Mouse (Mus musculus) frontal cortex, postnatal 10 days (tissue): Measurements from ENCODE around the gene Chadl.

ENCODE experiments used
- DNase-seq, 2 experiments: peaks; one replicate each; pipeline ENCODE4 v3.0.0; 2022; ENCODE audit warnings: low spot score in 2 of 2, mixed read lengths in 1 of 2

Chadl gene

DNA sequence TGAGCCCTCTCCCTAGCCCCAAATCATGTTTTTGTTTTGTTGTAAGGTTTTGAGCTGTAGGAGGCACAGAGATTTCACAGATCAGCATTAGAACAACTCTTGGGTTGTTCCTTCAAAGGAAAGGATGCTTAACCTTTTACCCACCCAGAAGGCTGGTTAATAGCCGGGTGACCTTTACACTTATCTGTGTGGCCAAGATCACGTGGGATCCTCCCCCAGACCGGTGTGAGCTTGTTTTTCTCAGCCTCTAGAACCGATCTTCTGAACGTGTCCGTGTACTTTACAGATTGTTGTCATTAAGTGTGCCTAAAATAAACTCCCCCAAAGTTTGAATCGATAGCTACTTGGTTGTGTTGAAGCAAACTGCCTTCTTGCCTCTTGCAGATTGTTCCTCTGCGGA lies 3.5 kb upstream of the Chadl start:
- DNase-seq = no peak

DNA sequence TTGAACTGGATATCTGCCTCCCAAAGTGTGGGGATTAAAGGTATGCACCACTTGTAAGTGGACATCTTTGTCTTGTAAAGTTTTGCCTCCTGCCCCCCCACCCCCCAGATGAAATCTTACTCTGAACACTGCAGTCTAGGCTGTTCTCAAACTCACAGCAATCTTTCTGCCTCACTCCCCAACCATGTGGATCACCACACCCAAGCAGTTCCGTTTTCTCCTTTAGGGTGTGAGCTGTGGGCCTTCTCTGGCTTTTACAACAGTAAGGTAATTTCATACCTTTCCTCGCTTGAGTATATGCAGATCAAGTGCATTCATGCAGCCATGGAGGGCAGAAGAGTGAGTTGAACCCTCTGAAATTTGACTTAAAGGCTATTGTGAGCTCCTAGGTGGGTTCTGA lies 3.1 kb upstream of the Chadl start:
- DNase-seq = no peak

DNA sequence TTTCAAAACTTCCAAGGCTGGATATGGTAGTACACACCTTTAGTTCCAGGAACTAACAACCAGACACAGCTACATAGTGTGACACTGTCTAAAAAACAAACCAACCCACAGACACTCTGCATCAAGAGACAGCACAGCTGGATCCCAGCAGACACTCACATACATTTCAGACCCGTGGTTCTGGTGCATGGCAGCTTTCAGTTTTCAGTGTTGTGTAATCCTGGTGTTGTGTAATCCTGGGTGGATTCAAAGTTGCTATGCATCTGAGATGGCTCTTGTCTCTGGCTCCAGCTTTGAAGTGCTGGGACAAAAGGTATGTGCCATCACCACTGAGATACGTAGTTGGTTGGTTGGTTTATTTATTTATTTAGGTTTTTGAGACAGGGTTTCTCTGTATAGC lies 1.4 kb upstream of the Chadl start:
- no peak for DNase-seq

DNA sequence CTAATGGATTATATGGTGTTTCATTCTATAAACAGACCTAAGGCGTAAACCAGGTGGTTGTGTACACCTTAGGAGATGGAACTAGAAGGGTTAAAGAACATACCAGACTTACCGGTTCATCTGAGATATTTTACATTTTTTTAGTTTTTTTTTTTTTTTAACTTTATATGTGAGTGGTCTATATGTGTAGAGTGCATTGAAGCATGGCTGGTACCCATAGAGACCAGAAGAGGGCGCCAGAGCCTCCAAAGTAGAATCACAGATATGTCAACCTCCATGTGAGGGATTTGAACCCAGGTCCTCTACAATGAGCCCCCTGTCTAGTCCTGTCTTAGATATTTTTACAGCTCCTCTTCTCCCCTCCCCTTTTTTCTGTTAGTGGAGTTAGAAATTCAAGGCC lies 760 bp upstream of the Chadl start:
- no peak for DNase-seq

DNA sequence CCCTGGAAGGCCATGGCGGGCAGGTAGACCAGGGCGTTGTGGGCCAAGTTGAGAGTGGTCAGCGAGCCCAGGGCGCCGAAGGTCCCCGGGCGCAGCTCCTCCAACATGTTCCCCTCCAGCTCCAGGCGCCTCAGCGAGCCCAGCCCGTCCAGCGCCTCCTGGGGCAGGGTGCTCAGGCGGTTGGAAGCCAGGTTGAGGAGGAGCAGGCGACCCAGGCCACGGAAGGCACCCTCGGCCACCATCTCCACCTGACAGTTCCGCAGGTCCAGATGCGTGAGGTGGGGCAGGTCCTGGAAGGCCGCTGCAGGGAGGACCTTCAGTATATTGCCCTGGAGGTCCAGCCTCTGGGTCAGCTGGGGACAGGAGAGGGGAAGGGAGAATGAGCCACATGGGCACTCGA lies 2.2 kb downstream of the Chadl start:
- DNase-seq = no peak

DNA sequence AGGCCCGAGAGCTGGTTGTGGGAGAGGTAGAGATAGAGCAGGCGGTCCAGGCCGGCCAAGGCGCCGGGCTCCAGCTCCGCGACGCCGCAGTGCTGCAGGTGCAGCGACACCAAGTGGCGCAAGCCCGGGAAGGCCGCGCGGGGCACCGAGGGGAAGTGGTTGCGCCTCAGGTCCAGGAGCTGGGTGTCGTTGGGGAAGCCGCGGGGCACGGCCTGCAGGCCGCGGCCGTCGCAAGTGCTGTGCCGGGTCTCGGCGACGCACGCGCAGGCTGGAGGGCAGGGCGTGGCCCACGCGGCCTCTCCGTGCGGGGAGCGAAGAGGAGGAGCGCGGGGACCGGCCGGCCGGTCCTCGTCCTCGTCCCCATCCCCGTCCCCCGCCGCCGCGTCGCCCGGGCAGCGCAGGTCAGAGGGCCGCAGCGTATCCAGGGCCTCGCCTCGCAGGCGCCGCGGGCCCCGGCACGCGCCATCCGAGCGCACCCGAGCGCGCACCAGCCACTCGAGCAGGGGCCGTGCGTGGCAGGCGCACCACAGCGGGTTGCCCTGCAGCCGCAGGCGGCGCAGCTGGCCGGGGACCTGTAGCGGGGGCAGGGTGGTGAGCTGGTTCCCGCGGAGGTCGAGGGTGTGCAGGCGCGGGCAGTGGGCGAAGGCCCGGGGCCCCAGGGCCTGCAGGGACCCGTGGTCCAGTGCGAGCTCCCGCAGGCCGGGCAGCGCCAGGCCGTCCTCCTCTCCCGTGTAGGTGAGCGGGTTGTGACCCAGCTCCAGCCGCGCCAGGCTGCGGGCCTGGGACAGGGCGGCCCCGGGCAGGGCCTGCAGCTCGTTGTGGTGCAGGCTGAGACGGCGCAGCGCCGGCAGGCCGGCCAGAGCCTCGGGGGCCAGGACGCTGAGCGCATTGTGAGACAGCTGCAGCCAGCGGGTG lies 2.9 kb downstream of the Chadl start:
- peak; percentile 56 to 80 for DNase-seq

DNA sequence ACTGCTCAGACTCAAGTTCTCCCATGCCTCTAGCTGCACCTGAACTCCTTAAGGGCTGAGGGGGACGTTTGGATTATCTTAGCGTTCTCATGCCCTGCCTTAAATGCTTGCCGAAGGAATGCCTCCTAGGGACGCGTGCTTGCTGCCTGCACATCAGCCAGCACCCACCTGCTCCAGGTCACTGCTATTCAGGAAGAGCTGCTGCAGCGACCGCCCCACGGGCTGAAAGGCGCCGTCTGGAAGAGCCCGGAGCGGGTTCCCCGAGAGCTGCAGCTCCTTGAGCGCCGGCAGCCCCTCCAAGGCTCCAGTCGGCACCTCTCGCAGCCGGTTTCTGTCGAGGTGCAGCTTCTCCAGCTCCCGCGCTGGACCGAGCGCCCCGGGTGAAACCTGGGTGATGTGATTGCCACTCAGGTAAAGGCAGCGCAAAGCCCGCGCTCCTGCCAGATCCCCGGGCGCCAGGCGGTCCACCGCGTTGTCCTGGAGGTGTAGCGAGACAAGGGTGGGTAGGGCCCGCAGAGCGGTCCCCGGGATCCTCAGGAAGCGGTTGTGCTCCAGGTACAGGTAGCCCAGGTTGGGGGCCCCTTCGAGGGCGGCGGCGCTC lies 3.6 kb downstream of the Chadl start:
- DNase-seq = peak in 1 of 2 experiments; percentile 22

DNA sequence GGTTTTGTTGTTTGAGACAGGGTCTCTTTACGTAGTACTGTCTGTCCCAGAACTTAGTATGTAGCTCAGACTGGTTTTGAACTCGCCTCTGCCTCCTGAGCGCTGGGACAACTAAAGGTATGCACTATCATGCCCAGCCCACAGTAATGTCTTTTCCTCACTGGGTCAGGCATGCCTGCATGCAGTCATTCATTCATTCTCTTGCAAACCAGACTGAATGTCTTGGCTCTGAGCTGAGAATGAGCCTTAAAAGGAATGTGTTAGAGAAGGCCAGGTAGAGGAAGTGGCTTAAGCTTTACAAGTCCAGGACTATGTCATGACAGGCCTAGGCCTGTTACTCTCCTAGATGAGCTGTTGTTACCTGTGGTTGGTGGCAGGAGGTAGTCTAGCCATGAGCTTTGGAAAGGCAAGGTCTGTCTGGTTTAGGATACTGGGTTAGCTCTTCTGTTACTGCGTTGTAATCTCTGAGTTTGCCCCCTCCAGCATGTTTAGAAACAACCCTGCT lies 16.7 kb downstream of the Chadl start:
- DNase-seq = no peak

DNA sequence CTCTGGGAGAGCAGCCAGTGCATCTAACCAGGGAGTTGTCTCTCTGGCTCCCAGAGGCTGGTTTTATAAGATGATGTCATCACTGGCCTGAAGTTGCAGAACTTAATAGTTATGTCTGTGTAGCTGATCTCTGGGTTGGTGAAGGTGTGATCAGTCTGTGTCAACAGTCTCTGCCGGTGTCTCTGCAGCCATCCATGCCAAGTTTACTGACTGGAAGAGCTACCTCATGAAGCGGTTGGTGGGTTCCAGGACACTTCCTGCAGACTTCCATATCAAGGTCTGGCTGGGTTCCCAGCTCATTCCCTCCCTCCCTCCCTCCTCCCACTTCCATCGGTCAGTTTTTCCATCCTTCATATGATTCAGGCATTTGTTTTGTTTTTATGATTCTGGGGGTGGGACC lies 20.4 kb downstream of the Chadl start:
- no peak for DNase-seq

DNA sequence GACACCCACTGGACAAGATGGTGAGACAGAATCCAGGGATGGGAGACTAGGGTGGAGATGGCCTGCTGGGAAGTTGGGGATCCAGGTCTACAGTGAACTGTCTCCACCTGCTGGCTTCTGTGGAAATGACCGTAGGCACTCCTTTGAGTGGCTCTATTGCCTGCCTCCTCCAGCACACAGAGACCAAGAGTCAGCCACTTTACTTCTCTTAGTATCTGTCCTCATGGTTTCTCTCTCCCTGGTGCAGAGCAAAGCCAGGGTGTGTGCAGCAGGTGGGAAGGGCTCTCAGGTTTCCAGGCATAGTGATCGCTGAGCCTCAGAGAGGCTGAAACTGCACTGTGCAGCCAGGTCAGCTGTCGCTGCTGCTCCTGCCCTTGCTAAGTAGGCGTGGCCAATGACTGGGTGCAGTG lies 26.9 kb downstream of the Chadl start:
- no peak for DNase-seq

DNA sequence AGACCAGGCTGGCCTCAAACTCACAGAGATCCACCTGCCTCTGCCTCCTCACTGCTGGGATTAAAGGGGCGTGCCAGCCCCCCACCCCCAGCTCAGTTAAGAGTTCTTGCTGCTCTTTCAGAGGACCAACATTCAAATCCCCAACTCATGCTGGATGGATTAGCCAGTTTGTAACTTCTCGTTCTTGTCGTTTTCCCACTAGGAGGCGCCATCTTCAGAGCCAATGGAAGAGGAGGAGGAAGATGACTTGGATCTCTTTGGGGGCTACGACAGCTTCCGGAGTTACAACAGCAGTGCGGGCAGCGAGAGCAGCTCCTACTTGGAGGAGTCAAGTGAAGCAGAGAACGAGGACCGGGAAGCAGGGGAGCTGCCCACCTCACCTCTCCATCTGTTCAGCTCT lies 30.1 kb downstream of the Chadl start:
- no peak for DNase-seq

DNA sequence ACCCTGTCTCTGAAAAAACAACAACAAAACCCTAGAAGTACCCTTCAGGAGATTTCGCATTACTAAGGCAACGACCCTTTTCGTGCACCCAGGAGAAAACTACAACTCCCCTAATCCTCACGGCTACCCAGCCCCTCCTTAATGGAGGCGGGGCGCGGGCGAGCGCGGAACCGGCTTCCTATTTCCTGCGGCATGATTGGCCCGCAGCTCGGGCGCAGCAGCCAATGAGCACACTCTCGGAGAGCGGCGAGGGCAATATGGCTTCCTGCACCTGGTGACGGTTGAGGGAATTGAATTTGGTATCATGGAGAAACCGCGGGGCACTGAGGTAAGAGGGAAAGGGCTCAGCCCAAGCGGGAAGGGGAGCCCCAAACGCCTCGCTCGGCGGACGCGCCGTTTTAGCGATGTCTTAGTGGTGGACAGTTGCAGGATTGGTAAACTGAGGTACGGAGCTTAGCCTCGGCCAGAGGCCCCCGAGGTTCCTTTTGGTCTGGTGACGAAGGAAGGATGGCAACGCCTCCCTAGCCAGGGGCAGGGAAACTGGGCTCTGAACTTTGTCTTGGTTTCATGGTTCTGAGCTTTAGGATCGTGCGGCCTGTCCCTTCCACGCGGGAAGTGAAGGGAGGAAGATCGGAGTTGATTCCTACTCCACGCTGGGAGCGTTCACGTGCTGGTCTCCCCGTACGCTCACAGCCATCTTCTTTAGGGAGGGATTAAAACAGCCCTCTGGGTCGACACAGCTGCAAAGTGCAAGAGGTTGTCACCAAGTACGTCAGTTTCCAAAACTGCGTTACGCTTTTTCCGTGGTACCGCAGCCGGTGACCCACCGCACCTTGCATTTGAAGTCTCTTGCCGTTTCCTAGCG lies 33.2 kb downstream of the Chadl start, which contains the start of gene L3mbtl2:
Gene L3mbtl2, plus strand, starts transcription at position 193 of the 865 bp plus-strand sequence.
- DNase-seq = peak; percentile 87 to 90

DNA sequence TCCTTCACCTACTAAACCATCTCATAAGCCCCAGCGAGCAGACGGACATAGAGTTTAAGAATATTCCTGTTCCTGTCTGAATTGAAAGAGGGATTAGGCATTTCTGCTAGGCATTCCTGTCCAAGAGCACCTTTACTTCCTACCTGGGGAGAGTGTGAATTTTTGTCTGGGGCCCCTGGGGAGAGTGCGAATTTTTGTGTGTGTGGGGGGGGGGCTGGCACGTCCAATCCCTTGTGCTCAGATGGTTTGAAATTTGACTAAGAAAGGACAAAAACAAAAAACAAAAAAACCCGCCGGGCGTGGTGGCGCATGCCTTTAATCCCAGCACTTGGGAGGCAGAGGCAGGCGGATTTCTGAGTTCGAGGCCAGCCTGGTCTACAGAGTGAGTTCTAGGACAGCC lies 33.8 kb downstream of the Chadl start:
- no peak for DNase-seq

DNA sequence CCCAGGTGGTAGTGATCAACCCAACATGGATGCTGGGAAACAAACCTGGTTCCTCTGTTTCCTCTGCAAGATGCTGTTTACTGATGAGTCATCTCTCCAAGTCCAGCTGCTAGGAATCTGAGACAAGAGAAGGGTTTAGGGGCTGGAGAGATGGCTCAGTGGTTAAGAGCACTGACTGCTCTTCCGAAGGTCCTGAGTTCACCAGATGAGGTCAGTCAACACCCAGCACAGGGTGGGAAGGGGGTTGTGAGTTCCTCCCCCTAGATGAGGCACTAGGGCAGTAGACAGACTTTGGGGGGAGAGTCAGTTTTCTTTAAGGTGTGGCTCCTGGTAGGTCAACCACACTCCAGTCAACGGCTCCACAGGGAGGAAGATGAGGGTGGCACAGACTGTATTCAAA lies 35.4 kb downstream of the Chadl start:
- DNase-seq = no peak

DNA sequence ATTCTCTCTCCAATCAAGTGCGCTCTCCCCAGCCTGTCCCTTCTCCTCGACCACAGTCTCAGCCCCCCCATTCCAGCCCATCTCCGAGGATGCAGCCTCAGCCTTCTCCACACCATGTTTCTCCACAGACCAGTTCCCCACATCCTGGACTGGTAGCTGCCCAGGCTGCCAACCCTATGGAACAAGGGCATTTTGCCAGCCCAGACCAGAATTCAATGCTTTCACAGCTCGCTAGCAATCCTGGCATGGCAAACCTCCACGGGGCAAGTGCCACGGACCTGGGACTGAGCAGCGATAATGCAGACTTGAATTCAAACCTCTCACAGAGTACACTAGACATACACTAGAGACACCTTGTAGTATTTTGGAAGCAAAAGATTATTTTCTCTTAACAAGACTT lies 46.5 kb downstream of the Chadl start:
- no peak for DNase-seq

DNA sequence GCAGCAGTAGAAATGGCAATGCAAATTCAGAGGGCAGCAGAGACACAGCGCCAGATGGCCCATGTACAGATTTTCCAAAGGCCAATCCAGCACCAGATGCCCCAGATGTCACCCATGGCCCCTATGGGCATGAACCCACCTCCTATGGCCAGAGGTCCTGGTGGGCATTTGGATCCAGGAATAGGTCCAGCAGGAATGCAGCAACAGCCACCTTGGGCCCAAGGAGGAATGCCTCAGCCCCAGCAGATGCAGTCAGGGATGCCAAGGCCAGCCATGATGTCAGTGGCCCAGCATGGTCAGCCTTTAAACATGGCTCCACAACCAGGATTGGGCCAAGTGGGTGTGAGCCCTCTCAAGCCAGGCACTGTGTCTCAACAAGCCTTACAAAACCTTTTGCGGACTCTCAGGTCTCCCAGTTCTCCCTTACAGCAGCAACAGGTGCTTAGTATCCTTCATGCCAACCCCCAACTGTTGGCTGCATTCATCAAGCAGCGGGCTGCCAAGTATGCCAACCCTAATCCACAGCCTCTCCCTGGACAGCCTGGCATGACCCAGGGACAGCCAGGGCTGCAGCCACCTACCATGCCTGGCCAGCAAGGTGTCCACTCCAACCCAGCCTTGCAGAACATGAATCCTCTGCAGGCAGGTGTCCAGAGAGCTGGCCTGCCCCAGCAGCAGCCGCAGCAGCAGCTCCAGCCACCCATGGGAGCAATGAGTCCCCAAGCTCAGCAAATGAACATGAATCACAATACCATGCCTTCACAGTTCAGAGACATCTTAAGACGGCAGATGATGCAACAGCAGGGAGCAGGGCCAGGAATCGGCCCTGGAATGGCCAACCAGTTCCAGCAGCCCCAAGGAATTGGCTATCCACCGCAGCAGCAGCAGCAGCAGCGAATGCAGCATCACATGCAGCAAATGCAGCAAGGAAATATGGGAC lies 47.3 kb downstream of the Chadl start:
- no peak for DNase-seq
